Mouse (Mus musculus): ENCODE measurements at regions not wholly inside any gene's neighbourhood (a gene's known extent, or its start where the extent isn't known, plus 50 kb on each side); places are given as distances from the start of the nearest gene placed in this dataset.

DNA sequence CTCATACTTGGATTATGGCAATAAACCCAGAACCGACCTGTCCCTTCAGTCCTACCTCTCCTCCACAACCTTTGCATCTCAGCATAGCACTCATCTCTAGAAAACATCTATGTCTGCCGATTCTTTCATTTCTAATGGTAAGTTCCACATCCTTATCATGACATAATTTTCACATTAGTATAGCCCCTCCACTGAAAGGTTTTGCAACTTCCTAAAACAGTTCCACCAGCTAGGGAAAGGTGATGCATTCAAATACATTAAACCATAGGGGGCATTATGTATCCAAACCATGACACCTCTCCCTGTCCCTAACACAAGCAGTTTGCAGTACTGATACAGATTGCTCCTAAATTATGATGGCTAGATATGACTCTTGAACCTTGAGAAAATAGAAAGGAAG, 268.0 kb downstream of the Gm11232 start:
- TF ChIP-seq HCFC1 (IDR thresholded peaks at IDR 0.05; ENCODE audit: low read depth, low read length), result no peak
- TF ChIP-seq MAFK (IDR thresholded peaks at IDR 0.05; ENCODE audit: borderline replicate concordance, low read depth, low read length), result no peak
- TF ChIP-seq BHLHE40 (IDR thresholded peaks at IDR 0.05; ENCODE audit: borderline replicate concordance, low read depth, low read length), result no peak
- TF ChIP-seq USF1 (IDR thresholded peaks at IDR 0.05; ENCODE audit: low read depth, low read length), result no peak
- no peak for TF ChIP-seq UBTF (IDR thresholded peaks at IDR 0.05; ENCODE audit: borderline replicate concordance, insufficient read depth, low read depth, low read length)
- no peak for TF ChIP-seq EP300 (IDR thresholded peaks at IDR 0.05; ENCODE audit: low read depth in 1 of 2, low read length in 2 of 2)
- TF ChIP-seq MYC (IDR thresholded peaks at IDR 0.05; ENCODE audit: low read depth, low read length), result no peak
- TF ChIP-seq NRF1 (IDR thresholded peaks at IDR 0.05; ENCODE audit: insufficient read depth, low read depth, low read length, poor library complexity, severe bottlenecking), result no peak
- no peak for TF ChIP-seq ETS1 (IDR thresholded peaks at IDR 0.05; ENCODE audit: low read depth, low read length)
- no peak for TF ChIP-seq MXI1 (IDR thresholded peaks at IDR 0.05; ENCODE audit: low read depth, low read length)
- no peak for TF ChIP-seq RAD21 (IDR thresholded peaks at IDR 0.05; ENCODE audit: low read depth, low read length)
- no peak for TF ChIP-seq POLR2AphosphoS2 (IDR thresholded peaks at IDR 0.05; ENCODE audit: low read length)
- no peak for TF ChIP-seq MYB (IDR thresholded peaks at IDR 0.05; ENCODE audit: low read depth, low read length)
- Histone ChIP-seq H3K27me3 (ENCODE audit: control insufficient read depth in 1 of 2, insufficient read depth in 2 of 2, low read length in 2 of 2) (no peaks in the 10 kb centered on the region), H3K4me3 (ENCODE audit: control insufficient read depth in 1 of 2, insufficient read depth in 1 of 2, low read depth in 2 of 2, low read length in 2 of 2) (no peak overlapping the region), H3K9me3 (replicated peaks; ENCODE audit: insufficient read depth, low read length) (no peaks in the 10 kb centered on the region), H3K4me1 (ENCODE audit: control insufficient read depth in 1 of 2, insufficient read depth in 2 of 2, low read length in 2 of 2) (no peaks in the 10 kb centered on the region), H3K27ac (ENCODE audit: control insufficient read depth, low read depth, low read length) (no peak overlapping the region), H3K9ac (ENCODE audit: control insufficient read depth, low read depth, low read length, poor library complexity, severe bottlenecking) (no peak overlapping the region), H3K36me3 (ENCODE audit: control insufficient read depth in 1 of 2, insufficient read depth in 2 of 2, low read length in 2 of 2) (no peaks in the 10 kb centered on the region), H3K79me2 (ENCODE audit: control insufficient read depth, insufficient read depth, low read length, poor library complexity) (no peaks in the 10 kb centered on the region)
- DNase-seq (ENCODE audit: low read depth, low spot score), result no peak

DNA sequence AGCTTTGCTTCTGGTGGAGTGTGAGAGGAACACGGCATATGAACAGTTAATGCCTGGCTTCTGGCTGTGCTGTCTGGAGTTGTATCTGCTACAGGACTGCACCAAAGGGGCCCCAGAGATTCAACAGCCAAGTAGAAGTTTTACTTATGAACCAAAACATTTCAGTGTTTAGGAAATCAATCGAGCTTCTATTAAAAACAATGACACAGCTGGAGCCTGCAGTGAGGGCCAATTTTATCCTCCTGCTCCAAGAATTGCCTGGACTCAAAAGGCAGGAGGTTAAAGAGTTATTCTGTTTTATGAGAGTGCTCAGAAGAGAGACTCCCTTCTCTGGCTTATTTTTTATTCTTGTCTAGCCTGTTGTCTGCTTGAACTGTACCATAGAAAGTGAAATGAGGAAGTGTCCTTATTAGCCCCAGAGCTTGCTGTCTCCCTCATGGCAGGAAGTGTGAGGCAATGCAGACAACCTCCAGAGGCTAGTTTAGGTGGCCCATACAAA, 269.1 kb downstream of the Gm11232 start:
- Histone ChIP-seq H3K9ac (ENCODE audit: control insufficient read depth, low read depth, low read length, poor library complexity, severe bottlenecking) (peak overlapping the region; percentile 45; the same call in 1 of the 2 replicates), H3K27ac (ENCODE audit: control insufficient read depth, low read depth, low read length) (no peak overlapping the region; the same call in 1 of the 2 replicates), H3K27me3 (ENCODE audit: control insufficient read depth in 1 of 2, insufficient read depth in 2 of 2, low read length in 2 of 2) (no peaks in the 10 kb centered on the region), H3K9me3 (replicated peaks; ENCODE audit: insufficient read depth, low read length) (no peaks in the 10 kb centered on the region), H3K36me3 (ENCODE audit: control insufficient read depth in 1 of 2, insufficient read depth in 2 of 2, low read length in 2 of 2) (no peaks in the 10 kb centered on the region), H3K79me2 (ENCODE audit: control insufficient read depth, insufficient read depth, low read length, poor library complexity) (no peaks in the 10 kb centered on the region), H3K4me3 (ENCODE audit: control insufficient read depth in 1 of 2, insufficient read depth in 1 of 2, low read depth in 2 of 2, low read length in 2 of 2) (peak overlapping the region; percentile 14 to 42; a peak in 2 of 4 replicates), H3K4me1 (ENCODE audit: control insufficient read depth in 1 of 2, insufficient read depth in 2 of 2, low read length in 2 of 2) (no peaks in the 10 kb centered on the region)
- TF ChIP-seq MEF2A (IDR thresholded peaks at IDR 0.05; ENCODE audit: extremely low read depth, insufficient replicate concordance, low read depth, low read length, poor library complexity, severe bottlenecking), result no peak
- no peak for TF ChIP-seq SMC3 (IDR thresholded peaks at IDR 0.05; ENCODE audit: low read depth, low read length)
- TF ChIP-seq MAX (IDR thresholded peaks at IDR 0.05; ENCODE audit: low read length), result 0 out of 2 replicates have a peak, but pooled peaks have one; percentile 19
- no peak for TF ChIP-seq CHD1 (IDR thresholded peaks at IDR 0.05; ENCODE audit: low read depth, low read length)
- TF ChIP-seq RAD21 (IDR thresholded peaks at IDR 0.05; ENCODE audit: low read depth, low read length), result no peak
- no peak for TF ChIP-seq ZC3H11A (IDR thresholded peaks at IDR 0.05; ENCODE audit: low read depth, low read length)
- no peak for TF ChIP-seq MYB (IDR thresholded peaks at IDR 0.05; ENCODE audit: low read depth, low read length)
- peak; percentile 36 for DNase-seq (ENCODE audit: low read depth, low spot score)

Data from MEL (cell line).